Mouse (Mus musculus) heart, postnatal 0 days (tissue): ENCODE results near the gene Pafah1b2. TPM values are rescaled to one million over a fixed set of nuclear protein-coding genes. Genes with fewer than 3 reads are reported as not detected.

Experiments
- ATAC-seq: fragments of 200-750 bp; cut with Nextera tagmentation; 2 replicates; pipeline ENCODE4 v1.8.0; 2017; ENCODE audit warnings: low read depth, moderate number of reproducible peaks, moderate library complexity; ENCODE audit not compliant: insufficient read depth
- DNase-seq: peaks from one replicate; pipeline ENCODE4 v3.0.0-alpha.2; 2016; ENCODE audit warnings: low spot score
- H3K27ac ChIP-seq: fragments of 300-500 bp; sonication (generic); 2 replicates; pipeline ENCODE4 v1.5.1; 2014; ENCODE audit warnings: low read depth, mild to moderate bottlenecking
- H3K27me3 ChIP-seq: fragments of 300-500 bp; sonication (generic); 2 replicates; pipeline ENCODE4 v1.6.1; 2014; ENCODE audit warnings: low read length, mixed read lengths; ENCODE audit not compliant: control insufficient read depth, insufficient read depth
- H3K36me3 ChIP-seq: fragments of 300-500 bp; sonication (generic); replicated peaks from 2 replicates; pipeline ENCODE4 v1.6.1; 2014; ENCODE audit warnings: low read length, mixed read lengths; ENCODE audit not compliant: control insufficient read depth, insufficient read depth
- H3K4me1 ChIP-seq: fragments of 300-500 bp; sonication (generic); 2 replicates; pipeline ENCODE4 v1.6.1; 2014; ENCODE audit warnings: antibody characterized with exemption; ENCODE audit not compliant: control insufficient read depth, insufficient read depth
- H3K4me2 ChIP-seq: fragments of 300-500 bp; sonication (generic); 2 replicates; pipeline ENCODE4 v1.6.1; 2014; ENCODE audit warnings: low read depth, mild to moderate bottlenecking, low read length, moderate library complexity
- H3K4me3 ChIP-seq: fragments of 300-500 bp; sonication (generic); 2 replicates; pipeline ENCODE4 v1.5.1; 2014; ENCODE audit warnings: low read depth, low read length
- H3K9ac ChIP-seq: fragments of 300-500 bp; sonication (generic); replicated peaks from 2 replicates; pipeline ENCODE4 v1.6.1; 2014; ENCODE audit warnings: low read depth, low read length, mixed read lengths
- H3K9me3 ChIP-seq: fragments of 300-500 bp; sonication (generic); replicated peaks from 2 replicates; pipeline ENCODE4 v1.6.1; 2016; ENCODE audit warnings: low read length; ENCODE audit not compliant: control insufficient read depth
- CTCF ChIP-seq: IDR thresholded peaks from 2 replicates; pipeline ENCODE4 v1.5.1; 2016; ENCODE audit warnings: antibody characterized with exemption, control low read depth, low read depth
- EP300 ChIP-seq: IDR thresholded peaks from 2 replicates; pipeline ENCODE4 v1.6.1; 2016; ENCODE audit warnings: antibody characterized with exemption, low read depth
- WGBS: fragments of 180-500 bp; shearing (Covaris S2); extraction: QIAGEN DNeasy Blood & Tissue Kit; methylation state at CpG from one replicate; pipeline ENCODE4 v1.1.7; 2014; 5-methylcytosine and 5-hydroxymethylcytosine counted together
- microRNA-seq: library from miRNA; unstranded; fragments of <30 nt; microRNA quantifications from one replicate; pipeline ENCODE4, GENCODE M21; 2016
- polyA plus RNA-seq: library from polyadenylated mRNA; unstranded; fragments of >200 nt; fragmentation: Nextera tagmentation; extraction: Ambion mirVana; gene quantifications from 2 replicates; pipeline ENCODE4 v1.2.1, GENCODE M21; 2015
- total RNA-seq: library from RNA; depleted of rRNA; stranded (reverse); fragments of >200 nt; gene quantifications from 2 replicates; pipeline ENCODE4 v1.2.3, GENCODE M21; 2014; ENCODE audit warnings: low replicate concordance; rRNA removed

Gene Pafah1b2
- total and polyA plus RNA-seq, 2 experiments from 2014 or later, result 41.0 to 92.8 TPM

DNA sequence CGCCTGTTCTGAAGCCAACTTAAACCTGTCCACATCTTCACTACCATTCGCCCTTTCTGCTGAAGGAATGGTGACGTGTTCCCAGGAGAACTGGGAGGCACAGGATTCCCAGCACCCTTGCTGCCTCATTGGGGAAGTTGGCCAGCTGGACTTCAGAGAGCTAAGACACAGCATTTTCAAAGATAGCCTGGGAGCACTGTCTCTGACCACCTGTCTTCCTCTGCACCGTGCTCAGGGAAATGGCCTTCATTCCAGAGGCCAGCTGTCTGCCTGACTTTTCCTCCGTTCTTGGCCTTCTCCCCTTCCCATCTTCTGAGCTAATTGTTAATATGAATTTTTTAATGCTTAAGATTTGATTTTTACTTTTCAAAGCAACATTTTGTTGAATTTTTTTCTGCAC lies 83.2 kb downstream of the Pafah1b2 start:
- Histone ChIP-seq H3K27ac (no peak overlapping the region), H3K36me3 (peaks cover 72% of the 10 kb centered on the region), H3K4me2 (no peak overlapping the region)

DNA sequence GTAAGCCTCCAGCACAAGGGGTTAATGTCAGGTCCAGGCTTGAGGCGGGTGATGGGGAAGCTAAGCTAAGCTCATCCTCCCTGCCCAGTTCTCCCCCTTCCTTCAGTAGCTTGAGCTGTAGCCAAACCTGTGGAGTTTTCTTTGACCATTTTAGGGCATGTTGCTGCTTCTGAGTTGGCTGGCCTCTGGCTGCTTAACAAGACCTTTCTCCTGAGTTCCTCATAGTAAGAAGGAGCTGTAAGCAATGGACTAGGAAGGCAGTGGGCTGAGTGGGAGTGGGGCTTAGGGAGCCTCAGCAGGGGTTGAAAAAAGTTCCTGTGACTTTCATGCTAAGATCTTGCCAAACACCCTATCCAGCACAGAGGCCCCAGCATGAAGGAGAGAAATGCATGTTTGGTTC lies 92.6 kb downstream of the Pafah1b2 start:
- no peak for DNase-seq
- no peak overlapping the region for H3K9ac ChIP-seq
- H3K4me2 ChIP-seq, result no peak overlapping the region
- peaks cover 87% of the 10 kb centered on the region for H3K36me3 ChIP-seq
- H3K9me3 ChIP-seq, result no peaks in the 10 kb centered on the region
- no peak overlapping the region for H3K27ac ChIP-seq
- TF ChIP-seq CTCF, result no peak
- no peak for TF ChIP-seq EP300
- no peak for ATAC-seq
- H3K4me1 ChIP-seq, result no peaks in the 10 kb centered on the region
- H3K27me3 ChIP-seq, result no peaks in the 10 kb centered on the region
- no peak overlapping the region for H3K4me3 ChIP-seq
- WGBS, result 53% methylated on average over 1 of the region's 1 CpGs

More for the DNA sequence above, 83.2 kb downstream of the Pafah1b2 start:
- H3K27me3 ChIP-seq, result no peaks in the 10 kb centered on the region
- DNase-seq (no peak), ATAC-seq (no peak)
- H3K9me3 ChIP-seq, result no peaks in the 10 kb centered on the region
- 77% methylated on average over 5 of the region's 5 CpGs for WGBS
- no peak overlapping the region for H3K4me3 ChIP-seq
- no peak for TF ChIP-seq EP300
- TF ChIP-seq CTCF, result no peak
- H3K4me1 ChIP-seq, result peaks cover 8% of the 10 kb centered on the region
- H3K9ac ChIP-seq, result no peak overlapping the region

DNA sequence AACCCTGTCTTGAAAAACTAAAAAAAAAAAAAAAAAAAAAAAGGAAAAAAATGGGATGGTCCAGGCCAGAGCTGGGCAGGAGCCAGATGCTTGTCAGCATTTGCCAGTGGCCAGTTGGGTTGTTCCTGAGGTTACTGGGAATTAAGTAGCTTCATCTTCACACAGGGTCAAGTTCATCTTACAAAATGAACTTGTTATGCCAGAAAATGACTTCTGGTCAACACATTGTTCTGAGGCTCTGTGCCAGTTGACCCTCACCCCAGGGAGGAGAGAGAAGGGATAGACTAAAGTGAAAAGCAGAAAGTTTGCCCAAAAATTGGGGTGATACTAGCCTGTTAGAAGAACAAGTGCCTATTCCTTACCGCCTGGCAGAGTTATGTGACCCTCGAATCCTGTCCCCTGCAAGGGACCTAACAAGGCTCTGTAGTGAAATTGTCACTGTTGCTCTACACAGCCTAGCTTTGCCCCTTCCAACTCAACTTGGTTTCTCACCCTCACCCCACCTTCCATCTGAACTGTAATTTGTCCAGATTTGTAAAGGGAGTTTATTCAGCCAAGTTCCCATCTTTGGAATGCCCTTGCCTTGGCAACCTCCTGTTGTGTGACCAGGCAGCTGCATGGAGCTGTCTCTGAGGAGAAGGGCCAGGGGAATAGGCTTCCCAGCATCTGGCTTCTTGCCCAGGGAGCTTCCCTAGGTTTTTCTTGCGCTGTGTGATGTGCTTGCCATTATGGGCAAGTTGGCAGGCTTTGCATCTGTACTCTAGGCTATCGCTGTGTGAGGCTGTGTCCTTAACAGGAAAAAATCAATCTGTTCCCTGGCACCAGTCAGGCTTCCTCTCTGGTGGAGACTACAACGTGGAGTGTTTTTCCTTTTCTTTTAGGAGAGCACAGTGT lies 95.2 kb downstream of the Pafah1b2 start:
- Histone ChIP-seq H3K27ac (no peak overlapping the region; the same call in 1 of the 2 replicates), H3K9me3 (no peaks in the 10 kb centered on the region), H3K4me3 (no peak overlapping the region), H3K4me2 (no peak overlapping the region), H3K27me3 (no peaks in the 10 kb centered on the region), H3K36me3 (peaks cover 90% of the 10 kb centered on the region), H3K4me1 (no peaks in the 10 kb centered on the region), H3K9ac (no peak overlapping the region)
- DNase-seq (no peak), ATAC-seq (no peak)
- 71% methylated on average over 5 of the region's 5 CpGs for WGBS
- TF ChIP-seq EP300 (no peak), CTCF (no peak)

DNA sequence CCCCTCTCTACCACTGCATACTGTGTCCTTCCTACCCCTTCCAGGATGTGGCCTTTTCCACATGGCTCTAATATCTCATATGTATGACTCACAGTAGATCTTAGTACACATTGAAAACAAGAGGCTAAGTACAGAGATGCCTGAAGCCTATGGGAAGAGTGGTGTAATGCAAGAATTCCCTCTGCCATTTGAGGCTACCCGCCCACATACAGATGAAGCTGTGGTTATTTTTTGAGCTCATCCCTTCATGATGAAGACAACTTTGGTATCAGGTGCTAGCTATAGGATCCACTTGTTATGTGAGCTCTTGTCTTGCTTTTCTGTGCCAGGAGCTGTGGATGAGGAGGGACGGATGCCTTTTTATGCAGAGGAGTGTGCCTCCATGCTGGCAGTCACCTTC lies 96.8 kb downstream of the Pafah1b2 start:
- H3K4me3 ChIP-seq, result no peak overlapping the region
- no peak for ATAC-seq
- no peak overlapping the region for H3K27ac ChIP-seq
- WGBS, result 91% methylated on average over 2 of the region's 2 CpGs
- no peak for DNase-seq
- H3K27me3 ChIP-seq, result no peaks in the 10 kb centered on the region
- no peak overlapping the region for H3K4me2 ChIP-seq
- H3K36me3 ChIP-seq, result peaks cover 94% of the 10 kb centered on the region
- H3K9me3 ChIP-seq, result no peaks in the 10 kb centered on the region
- TF ChIP-seq CTCF (no peak), EP300 (no peak)
- no peak overlapping the region for H3K9ac ChIP-seq
- H3K4me1 ChIP-seq, result no peaks in the 10 kb centered on the region

Small RNAs within 50 kb of the gene (microRNA-seq; reads per million reads assigned to microRNA genes)
- not detected for gene Mir7087

Other genes starting within 250 kb of the Pafah1b2 start
- 15.7 and 29.8 TPM in 2 replicates for gene Cep164, start 184.0 kb downstream of the Pafah1b2 start, total RNA-seq
- 7.0 and 9.4 TPM in 2 replicates for gene Cep164, start 184.0 kb downstream of the Pafah1b2 start, polyA plus RNA-seq
- gene Bace1, start 174.1 kb downstream of the Pafah1b2 start, total RNA-seq, result 29.0 and 52.6 TPM in 2 replicates
- 16.7 and 17.8 TPM in 2 replicates for gene Bace1, start 174.1 kb downstream of the Pafah1b2 start, polyA plus RNA-seq
- 31.7 and 57.1 TPM in 2 replicates for gene Pcsk7, start 106.2 kb downstream of the Pafah1b2 start, total RNA-seq
- gene Pcsk7, start 106.2 kb downstream of the Pafah1b2 start, polyA plus RNA-seq, result 12.0 and 15.0 TPM in 2 replicates
- gene Rnf214, start 105.8 kb downstream of the Pafah1b2 start, total RNA-seq, result 27.4 and 42.9 TPM in 2 replicates
- gene Rnf214, start 105.8 kb downstream of the Pafah1b2 start, polyA plus RNA-seq, result 30.5 and 32.4 TPM in 2 replicates
- gene Tagln, start 76.6 kb downstream of the Pafah1b2 start, total RNA-seq, result 65.0 and 610 TPM in 2 replicates
- gene Tagln, start 76.6 kb downstream of the Pafah1b2 start, polyA plus RNA-seq, result 54.5 and 65.2 TPM in 2 replicates
- 78.4 and 80.3 TPM in 2 replicates for gene Sidt2, start 57.4 kb downstream of the Pafah1b2 start, total RNA-seq
- 29.9 and 31.4 TPM in 2 replicates for gene Sidt2, start 57.4 kb downstream of the Pafah1b2 start, polyA plus RNA-seq
- 35.3 and 49.3 TPM in 2 replicates for gene Sik3, start 130 bp upstream of the Pafah1b2 start, total RNA-seq
- 12.2 and 13.1 TPM in 2 replicates for gene Sik3, start 130 bp upstream of the Pafah1b2 start, polyA plus RNA-seq
- gene Apoa1, start 215.9 kb upstream of the Pafah1b2 start, total RNA-seq, result 0.62 TPM in 1 of 2 replicates, not detected in the other
- 1.0 and 1.8 TPM in 2 replicates for gene Apoa1, start 215.9 kb upstream of the Pafah1b2 start, polyA plus RNA-seq
- not detected in 2 replicates for gene Apoc3, start 222.9 kb upstream of the Pafah1b2 start, total RNA-seq
- gene Apoc3, start 222.9 kb upstream of the Pafah1b2 start, polyA plus RNA-seq, result not detected in 2 replicates
- gene Apoa4, start 228.0 kb upstream of the Pafah1b2 start, total RNA-seq, result 0.89 and 6.6 TPM in 2 replicates
- gene Apoa4, start 228.0 kb upstream of the Pafah1b2 start, polyA plus RNA-seq, result not detected in 2 replicates